Mouse (Mus musculus): ENCODE data around the gene Mrps7.

- no peak for TF ChIP-seq CTCF (IDR thresholded peaks at IDR 0.05)
- no peak for TF ChIP-seq EP300 (IDR thresholded peaks at IDR 0.05; ENCODE audit: insufficient read depth, low read depth, low read length)
Measured at GRCm38 (mm10) chr11:115601174-115601573, 2.6 kb upstream of the Mrps7 start.
